Mouse (Mus musculus): ENCODE data around the gene 1700017B05Rik. TPM values are rescaled to one million over a fixed set of nuclear protein-coding genes. Genes with fewer than 3 reads are reported as not detected.

1700017B05Rik gene
- total RNA-seq (2023): 62.8 TPM

GRCm38 (mm10) chr9:57261913-57262794 lies at the start of gene 1700017B05Rik:
Gene 1700017B05Rik, minus strand, starts transcription at chr9:57262612.

DNA sequence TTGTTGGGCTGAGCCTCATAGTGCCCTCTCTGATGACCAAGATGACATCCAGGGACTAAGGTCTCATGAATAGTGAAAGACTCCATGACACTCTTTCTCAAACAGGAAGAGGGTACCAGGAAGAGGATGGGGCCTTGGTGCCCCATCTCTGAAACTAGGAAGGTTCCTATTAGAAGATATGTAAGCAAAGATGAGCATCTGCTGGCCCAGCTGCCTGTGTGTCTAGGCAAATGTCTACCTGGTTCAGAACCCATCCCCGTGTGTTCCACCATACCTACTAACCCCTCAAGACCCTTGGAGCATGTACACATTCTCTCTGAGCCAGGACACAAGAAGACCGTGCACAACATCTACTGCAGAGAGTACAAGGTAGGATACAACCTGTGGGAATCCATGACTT lies 26.2 kb downstream of the 1700017B05Rik start, which contains the start of gene Trcg1:
TSS of gene Trcg1 (plus strand) at position 301 of the 400 bp plus-strand sequence.

Other genes starting within 250 kb of the 1700017B05Rik start
- gene Sin3a, start 190.6 kb downstream of the 1700017B05Rik start, total RNA-seq (2023): 101 TPM
- 159 TPM for gene Man2c1, start 131.9 kb downstream of the 1700017B05Rik start, total RNA-seq (2023)
- 38.6 TPM for gene Neil1, start 114.3 kb downstream of the 1700017B05Rik start, total RNA-seq (2023)
- gene Commd4, start 104.3 kb downstream of the 1700017B05Rik start, total RNA-seq (2023): 82.2 TPM
- not detected for gene Trcg1, start 26.1 kb downstream of the 1700017B05Rik start, total RNA-seq (2023)
- 65.5 TPM for gene Ppcdc, start 177.5 kb upstream of the 1700017B05Rik start, total RNA-seq (2023)
- not detected for gene Scamp5, start 205.4 kb upstream of the 1700017B05Rik start, total RNA-seq (2023)
- not detected for gene Rpp25, start 241.4 kb upstream of the 1700017B05Rik start, total RNA-seq (2023)

Data from CD8-positive naive resting alpha-beta T cell, adult 57 days (primary cell).